Mouse (Mus musculus): ENCODE results near the gene Ncan.

DNA sequence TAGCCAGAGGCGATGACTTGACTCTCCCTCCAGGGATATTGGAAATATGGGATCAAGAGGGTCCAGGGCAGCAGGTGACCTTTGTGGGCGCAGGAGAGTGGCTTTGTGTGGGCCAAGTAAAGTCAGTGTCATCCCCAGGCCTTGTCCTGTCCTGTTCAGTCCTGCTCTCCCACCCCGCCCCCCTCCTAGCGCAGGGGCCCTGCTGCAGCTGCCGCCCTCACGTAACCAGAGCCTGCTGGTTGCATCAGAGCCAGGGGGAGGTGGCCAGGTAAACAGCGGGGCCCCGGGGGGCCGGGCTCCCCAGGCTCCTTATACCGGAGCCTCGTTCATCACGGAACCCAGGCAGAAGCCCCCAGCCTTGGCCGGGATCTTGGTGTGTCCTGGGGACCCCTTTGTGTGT lies 29.5 kb upstream of the Ncan start:
- TF ChIP-seq CTCF (conservative IDR thresholded peaks at IDR 0.05; ENCODE audit: low read length) (no peak), NANOG (IDR thresholded peaks at IDR 0.05; ENCODE audit: borderline replicate concordance, low read length) (no peak)

Data from E14TG2a.4 (cell line).